Comparison of ENCODE assay signal across 29 mouse cellular contexts in the genomic region with DNA sequence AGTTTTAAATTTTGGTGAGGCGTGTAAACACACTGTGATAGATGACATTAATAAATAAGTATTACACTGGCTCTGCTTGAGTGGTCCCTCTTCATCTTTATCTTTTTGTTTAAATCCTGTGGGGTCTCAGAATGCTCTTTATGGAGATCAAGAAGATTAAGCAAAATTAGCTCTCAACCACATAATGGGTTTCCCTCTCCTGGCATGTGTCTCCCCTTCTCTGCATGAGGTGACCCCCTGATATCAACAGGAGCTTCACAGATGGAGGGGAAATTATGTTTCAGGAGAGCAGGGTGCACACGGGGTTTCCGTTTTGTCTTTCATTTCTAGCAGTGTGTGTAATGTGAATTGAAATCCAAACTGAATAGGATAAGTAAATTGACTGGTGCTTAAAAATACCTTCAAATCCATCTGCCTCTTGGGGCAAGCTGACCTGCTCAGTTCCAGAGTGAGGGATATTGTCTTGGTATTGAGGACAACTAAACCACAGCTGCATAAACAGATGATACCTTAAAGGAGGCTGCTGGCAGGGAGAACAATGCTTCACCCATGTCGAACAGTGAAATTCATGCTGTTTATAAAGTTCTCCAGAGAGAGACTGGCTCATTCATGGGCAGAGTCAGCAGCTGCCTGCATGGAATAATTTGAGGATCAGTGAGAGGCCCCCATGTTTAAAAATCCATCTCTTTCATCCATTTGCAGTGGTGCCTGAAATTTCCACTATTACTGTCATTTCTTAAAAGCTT.
DNase-seq lines count a peak whose midpoint lies in the region; ATAC-seq lines count a peak whose summit lies in the region.
"Had no signal": no experiment of that assay in that cellular context is flagged by ENCODE, and none has a peak within 500 bp of the region (broad histone marks: within the 10 kb centered on the region; RNA-seq: fewer than 3 reads in every experiment).

No protein-coding gene starts in this region.

- H3K4me2 ChIP-seq in forebrain, embryonic 13.5 days: no peak overlapping the region
- no peak overlapping the region for H3K4me2 ChIP-seq in forebrain, embryonic 16.5 days (ENCODE audit: low read length)
- no peak overlapping the region for H3K4me2 ChIP-seq in midbrain, embryonic 13.5 days (replicated peaks)
- H3K4me2 ChIP-seq in midbrain, embryonic 16.5 days (ENCODE audit: low read length): no peak overlapping the region
- no peak overlapping the region for H3K4me2 ChIP-seq in forebrain, embryonic 15.5 days (replicated peaks)
- H3K4me2 ChIP-seq in kidney, embryonic 14.5 days (replicated peaks; ENCODE audit: low read depth, low read length): no peak overlapping the region
- H3K4me2 ChIP-seq: heart, embryonic 12.5 days; neural tube, embryonic 12.5 days had no signal

- ATAC-seq in forebrain, embryonic 13.5 days: peak; percentile 66; the same call in 1 of the 2 replicates
- no peak for ATAC-seq in forebrain, embryonic 16.5 days
- peak; percentile 55 for ATAC-seq in midbrain, embryonic 13.5 days
- no peak for ATAC-seq in midbrain, embryonic 16.5 days
- ATAC-seq in forebrain, embryonic 15.5 days (replicated peaks): 0 out of 2 replicates have a peak, but pooled peaks have one; percentile 19
- ATAC-seq in kidney, embryonic 14.5 days (ENCODE audit: low FRiP score, low TSS enrichment): no peak
- ATAC-seq: intestine, embryonic 16.5 days; Patski had no signal

- H3K4me1 ChIP-seq in forebrain, embryonic 13.5 days: peaks cover 6% of the 10 kb centered on the region; the same call in 1 of the 2 replicates
- no peaks in the 10 kb centered on the region for H3K4me1 ChIP-seq in forebrain, embryonic 16.5 days (replicated peaks; ENCODE audit: control insufficient read depth, insufficient read depth, low read length)
- H3K4me1 ChIP-seq in midbrain, embryonic 13.5 days (replicated peaks): peaks cover 9% of the 10 kb centered on the region
- no peaks in the 10 kb centered on the region for H3K4me1 ChIP-seq in midbrain, embryonic 16.5 days (ENCODE audit: control insufficient read depth, insufficient read depth, low read length)
- no peaks in the 10 kb centered on the region for H3K4me1 ChIP-seq in forebrain, embryonic 15.5 days
- no peaks in the 10 kb centered on the region for H3K4me1 ChIP-seq in kidney, embryonic 14.5 days (ENCODE audit: control insufficient read depth, insufficient read depth, low read length)
- H3K4me1 ChIP-seq: heart, embryonic 12.5 days; neural tube, embryonic 12.5 days had no signal

- H3K27me3 ChIP-seq in forebrain, embryonic 13.5 days: no peaks in the 10 kb centered on the region
- H3K27me3 ChIP-seq in forebrain, embryonic 16.5 days (replicated peaks; ENCODE audit: control insufficient read depth, insufficient read depth, low read length): no peaks in the 10 kb centered on the region
- H3K27me3 ChIP-seq in midbrain, embryonic 13.5 days: no peaks in the 10 kb centered on the region
- H3K27me3 ChIP-seq in midbrain, embryonic 16.5 days (ENCODE audit: control insufficient read depth, insufficient read depth, low read depth, low read length): no peaks in the 10 kb centered on the region
- H3K27me3 ChIP-seq in forebrain, embryonic 15.5 days: no peaks in the 10 kb centered on the region
- no peaks in the 10 kb centered on the region for H3K27me3 ChIP-seq in kidney, embryonic 14.5 days (ENCODE audit: control insufficient read depth, insufficient read depth, low read length)
- H3K27me3 ChIP-seq: heart, embryonic 12.5 days; neural tube, embryonic 12.5 days; Patski had no signal

- H3K4me3 ChIP-seq in forebrain, embryonic 13.5 days: no peak overlapping the region
- no peak overlapping the region for H3K4me3 ChIP-seq in forebrain, embryonic 16.5 days (replicated peaks; ENCODE audit: low read length)
- H3K4me3 ChIP-seq in midbrain, embryonic 13.5 days (replicated peaks): no peak overlapping the region
- H3K4me3 ChIP-seq in midbrain, embryonic 16.5 days (ENCODE audit: low read depth, low read length): no peak overlapping the region
- H3K4me3 ChIP-seq in forebrain, embryonic 15.5 days: no peak overlapping the region
- H3K4me3 ChIP-seq in kidney, embryonic 14.5 days (ENCODE audit: low read length): no peak overlapping the region
- H3K4me3 ChIP-seq: gastrocnemius, adult 2 months; heart, embryonic 12.5 days; neural tube, embryonic 12.5 days had no signal

- no peaks in the 10 kb centered on the region for H3K36me3 ChIP-seq in forebrain, embryonic 13.5 days (ENCODE audit: poor library complexity, severe bottlenecking)
- H3K36me3 ChIP-seq in forebrain, embryonic 16.5 days (ENCODE audit: control insufficient read depth, insufficient read depth): no peaks in the 10 kb centered on the region
- no peaks in the 10 kb centered on the region for H3K36me3 ChIP-seq in midbrain, embryonic 13.5 days
- H3K36me3 ChIP-seq in midbrain, embryonic 16.5 days (ENCODE audit: control insufficient read depth, insufficient read depth, low read length): no peaks in the 10 kb centered on the region
- H3K36me3 ChIP-seq in forebrain, embryonic 15.5 days: no peaks in the 10 kb centered on the region
- H3K36me3 ChIP-seq in kidney, embryonic 14.5 days (ENCODE audit: control insufficient read depth, insufficient read depth, low read length): no peaks in the 10 kb centered on the region
- H3K36me3 ChIP-seq: heart, embryonic 12.5 days; neural tube, embryonic 12.5 days had no signal

- H3K9ac ChIP-seq in forebrain, embryonic 13.5 days: no peak overlapping the region
- H3K9ac ChIP-seq in forebrain, embryonic 16.5 days (replicated peaks; ENCODE audit: low read depth, low read length): no peak overlapping the region
- H3K9ac ChIP-seq in midbrain, embryonic 13.5 days (replicated peaks): no peak overlapping the region
- H3K9ac ChIP-seq in midbrain, embryonic 16.5 days (ENCODE audit: low read depth, low read length): no peak overlapping the region
- no peak overlapping the region for H3K9ac ChIP-seq in forebrain, embryonic 15.5 days (replicated peaks)
- H3K9ac ChIP-seq in kidney, embryonic 14.5 days (ENCODE audit: low read depth, low read length): no peak overlapping the region
- H3K9ac ChIP-seq: heart, embryonic 12.5 days; liver, embryonic 14.5 days; neural tube, embryonic 12.5 days had no signal

- H3K9me3 ChIP-seq in forebrain, embryonic 13.5 days (replicated peaks): no peaks in the 10 kb centered on the region
- H3K9me3 ChIP-seq in forebrain, embryonic 16.5 days (ENCODE audit: control insufficient read depth, low read length): no peaks in the 10 kb centered on the region
- no peaks in the 10 kb centered on the region for H3K9me3 ChIP-seq in midbrain, embryonic 13.5 days
- no peaks in the 10 kb centered on the region for H3K9me3 ChIP-seq in midbrain, embryonic 16.5 days (replicated peaks; ENCODE audit: control insufficient read depth, low read length, poor library complexity, severe bottlenecking)
- no peaks in the 10 kb centered on the region for H3K9me3 ChIP-seq in forebrain, embryonic 15.5 days
- H3K9me3 ChIP-seq in kidney, embryonic 14.5 days (ENCODE audit: control insufficient read depth, low read length): no peaks in the 10 kb centered on the region
- H3K9me3 ChIP-seq: heart, embryonic 12.5 days; neural tube, embryonic 12.5 days had no signal

- DNase-seq in testis, postnatal 14 days (ENCODE audit: low spot score): no peak
- DNase-seq: adrenal gland, postnatal 10 days; cerebellum, adult 11 months; cerebellum, adult 9-10 months; cerebellum, postnatal 36 days; gastrocnemius, adult 2 months; gastrocnemius, postnatal 36 days; heart, adult 18-20 months; kidney, adult 8-10 months; kidney, postnatal 25 days; liver; lung, adult 2 months; lung, postnatal 10 days; right cerebral cortex, postnatal 4 days; thymus, adult 2 months; thymus, postnatal 36 days had no signal

- WGBS in forebrain, embryonic 13.5 days: 19% methylated on average over 4 of the region's 4 CpGs
- WGBS in forebrain, embryonic 16.5 days: 11% methylated on average over 4 of the region's 4 CpGs
- 17% methylated on average over 4 of the region's 4 CpGs for WGBS in midbrain, embryonic 13.5 days
- 25% methylated on average over 4 of the region's 4 CpGs for WGBS in midbrain, embryonic 16.5 days
- WGBS in forebrain, embryonic 15.5 days: 16% methylated on average over 4 of the region's 4 CpGs
- WGBS in kidney, embryonic 14.5 days: 79% methylated on average over 4 of the region's 4 CpGs

- H3K27ac ChIP-seq in forebrain, embryonic 13.5 days: no peak overlapping the region
- no peak overlapping the region for H3K27ac ChIP-seq in forebrain, embryonic 16.5 days (ENCODE audit: low read length)
- H3K27ac ChIP-seq in midbrain, embryonic 13.5 days: no peak overlapping the region
- no peak overlapping the region for H3K27ac ChIP-seq in midbrain, embryonic 16.5 days (ENCODE audit: low read length)
- H3K27ac ChIP-seq in forebrain, embryonic 15.5 days (replicated peaks): no peak overlapping the region
- H3K27ac ChIP-seq in kidney, embryonic 14.5 days (ENCODE audit: low read depth, low read length): no peak overlapping the region
- H3K27ac ChIP-seq: gastrocnemius, adult 2 months; liver, embryonic 14.5 days; macrophage; neural tube, embryonic 12.5 days; stomach, postnatal 0 days had no signal

Comparison
In these comparisons a context has a peak if more than half of its experiments do, and no peak if none do; other contexts are left out.
1. ATAC-seq: peak in forebrain, embryonic 13.5 days (single experiment), midbrain, embryonic 13.5 days (single experiment) and forebrain, embryonic 15.5 days (single experiment); none in forebrain, embryonic 16.5 days (single experiment), midbrain, embryonic 16.5 days (single experiment) and kidney, embryonic 14.5 days (single experiment).